Mouse (Mus musculus): Measurements from ENCODE around the gene Snx20.
"Not testable (repeated sequence)": the region's sequence is repeated elsewhere in the genome, so short reads cannot be mapped to it uniquely, and the experiment has no call there.

The Snx20 gene

DNA sequence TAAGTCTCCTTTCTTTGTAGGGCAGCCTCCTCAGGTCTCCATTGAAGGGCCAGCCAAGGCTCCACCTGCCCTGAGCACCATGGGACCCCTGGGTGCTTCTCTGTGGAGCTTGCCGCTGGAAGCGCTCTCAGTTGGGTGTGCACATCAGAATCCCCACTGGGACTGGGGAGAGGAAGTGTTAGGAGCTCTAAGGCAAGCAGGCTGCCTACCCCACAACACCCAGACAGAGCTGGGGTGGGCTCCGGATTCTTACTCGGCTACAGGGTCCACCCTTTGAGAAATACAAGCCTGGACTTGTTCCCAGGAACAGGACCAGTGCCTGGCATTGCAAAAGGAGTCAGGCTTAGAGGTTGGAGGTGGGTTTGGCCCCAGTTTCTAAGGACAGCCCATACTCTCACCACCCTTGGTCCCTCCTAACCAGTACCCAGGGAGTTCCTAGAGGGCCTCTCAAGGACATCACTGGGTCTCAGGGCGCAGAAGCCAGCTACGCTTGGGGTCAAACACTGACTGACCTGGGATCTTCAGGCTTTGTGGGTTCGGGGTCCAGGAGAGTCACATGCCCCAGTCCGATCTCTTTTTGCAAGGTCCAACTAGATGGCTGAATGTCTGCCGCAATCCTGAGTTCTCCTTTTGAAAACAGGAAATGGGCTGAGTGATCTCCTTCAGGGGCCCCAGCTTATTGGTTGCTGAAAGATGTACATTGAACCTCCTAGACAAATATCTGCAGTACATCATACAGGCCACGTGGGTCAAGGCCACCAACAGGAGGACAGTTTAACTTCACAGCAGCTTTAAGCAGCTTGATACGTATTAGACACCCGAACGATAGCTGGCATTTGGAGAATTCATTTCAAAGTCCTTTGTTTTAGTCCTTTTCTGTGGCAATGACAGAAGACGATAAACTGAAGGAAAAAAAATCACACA, at the start of gene Snx20:
Snx20 (minus strand) TSS at position 655 of the 924 bp plus-strand sequence.
- DNase-seq, result no peak

GRCm38 (mm10) chr8:88683656-88684289, 47.8 kb upstream of the Snx20 start:
- no peak for DNase-seq

DNA sequence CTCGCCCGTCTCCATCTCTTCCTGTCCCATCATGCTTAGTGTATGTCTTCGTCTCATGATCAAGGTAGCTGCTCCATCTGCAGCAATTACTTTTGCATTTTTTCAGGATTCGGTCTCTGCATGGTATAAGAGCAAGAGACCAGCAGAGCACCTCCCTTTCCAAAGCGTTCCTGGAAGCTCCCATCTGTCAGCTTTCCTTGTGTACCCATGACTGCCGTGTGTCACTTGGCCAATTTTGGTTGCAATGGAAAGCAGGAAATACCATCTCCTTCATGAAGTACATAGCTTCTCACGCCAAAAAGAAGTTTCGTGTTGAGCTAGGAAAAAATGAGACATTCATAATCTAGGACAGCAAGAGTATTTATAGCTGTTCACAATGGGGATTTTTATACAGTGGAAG, 45.1 kb upstream of the Snx20 start:
- DNase-seq, result no peak

DNA sequence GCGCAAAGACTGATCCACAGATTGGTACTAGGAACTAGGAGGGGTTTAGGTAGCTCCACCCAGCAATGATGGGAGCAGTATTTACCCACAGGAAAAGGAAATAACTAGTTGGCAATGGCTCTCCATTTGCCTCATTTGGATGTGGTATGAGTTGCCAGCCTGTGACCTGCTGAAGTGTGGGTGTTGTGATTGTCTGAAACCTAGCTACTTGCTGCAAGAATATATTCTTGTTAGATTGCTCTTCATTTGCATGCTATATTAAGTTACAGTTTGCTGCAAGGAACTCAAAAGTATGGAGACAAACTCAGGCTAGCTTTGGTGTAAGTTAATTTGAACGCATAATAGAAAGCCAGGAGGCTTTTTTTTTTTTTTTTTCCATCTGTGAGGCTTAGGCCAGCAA, 44.6 kb upstream of the Snx20 start:
- no peak for DNase-seq

- no peak for DNase-seq
Observed at GRCm38 (mm10) chr8:88677071-88677470, 41.1 kb upstream of the Snx20 start.

- DNase-seq, result no peak
Observed at GRCm38 (mm10) chr8:88675372-88676165, 39.6 kb upstream of the Snx20 start.

DNA sequence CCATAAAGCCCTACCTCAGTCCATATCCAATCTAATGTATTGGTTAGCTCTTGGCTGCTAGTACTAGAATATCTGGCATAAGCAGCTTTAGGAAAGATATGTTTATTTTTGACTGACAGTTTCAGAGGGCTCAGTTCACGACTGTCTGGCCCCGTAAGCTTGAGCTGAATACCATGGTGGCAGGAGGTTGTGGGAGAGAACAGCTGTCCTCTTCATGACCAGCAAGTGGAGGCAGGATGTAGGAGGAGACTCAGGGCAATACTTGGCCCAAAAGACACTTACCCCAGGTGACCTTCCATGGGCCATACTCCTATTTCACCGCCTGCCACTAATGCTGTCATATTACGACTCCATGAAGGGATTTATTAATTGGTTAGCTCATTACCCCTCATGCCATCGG, 37.9 kb upstream of the Snx20 start:
- peak in 1 of 2 experiments; percentile 46 for DNase-seq

GRCm38 (mm10) chr8:88671575-88671974, 35.6 kb upstream of the Snx20 start:
- DNase-seq, result no peak

GRCm38 (mm10) chr8:88670782-88671181, 34.9 kb upstream of the Snx20 start:
- no peak for DNase-seq

- DNase-seq, result no peak
Observed at GRCm38 (mm10) chr8:88668400-88669086, 32.6 kb upstream of the Snx20 start.

GRCm38 (mm10) chr8:88666435-88666834, 30.5 kb upstream of the Snx20 start:
- peak; percentile 32 to 65 for DNase-seq

DNA sequence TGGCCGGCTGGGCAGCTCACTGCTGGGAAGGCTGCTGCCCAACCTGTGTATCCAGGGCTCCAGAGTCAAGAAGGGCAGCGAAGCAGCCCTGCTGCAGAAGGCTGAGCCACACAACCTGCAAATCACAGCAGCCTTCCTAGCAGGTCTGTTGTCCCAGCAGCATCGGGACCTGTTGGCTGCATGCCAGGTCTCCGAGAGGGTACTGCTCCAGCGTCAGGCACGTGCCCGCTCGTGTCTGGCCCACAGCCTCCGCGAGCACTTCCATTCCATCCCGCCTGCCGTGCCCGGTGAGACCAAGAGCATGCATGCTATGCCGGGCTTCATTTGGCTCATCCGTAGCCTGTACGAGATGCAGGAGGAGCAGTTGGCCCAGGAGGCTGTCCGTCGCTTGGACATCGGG, 29.0 kb upstream of the Snx20 start:
- peak; percentile 72 to 75 for DNase-seq

DNA sequence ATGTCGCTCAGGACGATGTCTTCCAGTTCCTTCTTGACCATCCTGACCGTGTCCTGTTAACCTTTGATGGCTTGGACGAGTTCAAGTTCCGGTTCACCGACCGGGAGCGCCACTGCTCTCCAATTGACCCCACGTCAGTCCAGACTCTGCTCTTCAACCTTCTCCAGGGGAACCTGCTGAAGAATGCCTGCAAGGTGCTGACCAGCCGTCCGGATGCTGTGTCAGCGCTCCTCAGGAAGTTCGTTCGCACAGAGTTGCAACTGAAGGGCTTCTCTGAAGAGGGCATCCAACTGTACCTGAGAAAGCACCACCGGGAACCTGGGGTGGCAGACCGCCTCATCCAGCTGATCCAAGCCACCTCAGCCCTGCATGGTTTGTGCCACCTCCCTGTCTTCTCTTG, 28.2 kb upstream of the Snx20 start:
- DNase-seq, result peak; percentile 79 to 92

DNA sequence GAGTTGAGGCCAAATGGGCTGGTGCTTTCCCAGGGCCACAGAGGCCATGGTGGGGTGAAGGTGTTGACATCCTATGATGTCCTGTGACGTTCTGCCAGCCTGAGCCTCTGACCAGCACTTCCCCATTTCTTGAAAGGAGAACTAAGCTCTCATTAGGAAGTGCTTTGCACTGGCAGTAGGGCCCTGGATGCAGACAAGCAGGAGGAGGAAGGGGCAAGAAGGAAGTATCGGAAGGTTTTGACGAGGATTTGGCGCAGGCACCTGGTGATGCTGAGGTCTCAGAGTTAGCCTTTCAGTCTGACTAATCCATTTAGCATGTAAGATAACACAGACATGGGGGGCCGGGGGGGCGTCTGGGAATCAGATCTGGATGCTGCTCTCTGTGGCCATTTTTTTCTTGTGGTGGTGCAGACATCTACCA, 26.5 kb upstream of the Snx20 start:
- DNase-seq, result no peak

- DNase-seq, result no peak
Observed at GRCm38 (mm10) chr8:88659873-88660272, 23.9 kb upstream of the Snx20 start.

GRCm38 (mm10) chr8:88655334-88655733, 19.4 kb upstream of the Snx20 start:
- no peak for DNase-seq

GRCm38 (mm10) chr8:88651122-88651521, 15.2 kb upstream of the Snx20 start:
- not testable (repeated sequence) for DNase-seq

- DNase-seq, result no peak
Observed at GRCm38 (mm10) chr8:88650016-88650708, 14.2 kb upstream of the Snx20 start.

GRCm38 (mm10) chr8:88648322-88648721, 12.4 kb upstream of the Snx20 start:
- DNase-seq, result no peak

GRCm38 (mm10) chr8:88646837-88647778, 11.2 kb upstream of the Snx20 start, which contains the start of gene Nod2:
TSS of gene Nod2 (plus strand) at chr8:88647315.
- DNase-seq, result peak; percentile 90 to 92
